Mouse (Mus musculus): Measurements from ENCODE around the gene Aebp1. TPM values are rescaled to one million over a fixed set of nuclear protein-coding genes. Genes with fewer than 3 reads are reported as not detected.

Aebp1 gene
- 7.2 and 9.0 TPM in 2 replicates for polyA plus RNA-seq (2021; fragmentation: Nextera tagmentation)
- long read RNA-seq, experiment 1, partial matches to known transcripts: 2 of 5 reads
- long read RNA-seq, experiment 1, other reads (novel, unspliced or antisense): 2 of 5 reads
- long read RNA-seq, experiment 2, partial matches to known transcripts: 17 of 19 reads
- long read RNA-seq, experiment 2, other reads (novel, unspliced or antisense): 2 of 19 reads

DNA sequence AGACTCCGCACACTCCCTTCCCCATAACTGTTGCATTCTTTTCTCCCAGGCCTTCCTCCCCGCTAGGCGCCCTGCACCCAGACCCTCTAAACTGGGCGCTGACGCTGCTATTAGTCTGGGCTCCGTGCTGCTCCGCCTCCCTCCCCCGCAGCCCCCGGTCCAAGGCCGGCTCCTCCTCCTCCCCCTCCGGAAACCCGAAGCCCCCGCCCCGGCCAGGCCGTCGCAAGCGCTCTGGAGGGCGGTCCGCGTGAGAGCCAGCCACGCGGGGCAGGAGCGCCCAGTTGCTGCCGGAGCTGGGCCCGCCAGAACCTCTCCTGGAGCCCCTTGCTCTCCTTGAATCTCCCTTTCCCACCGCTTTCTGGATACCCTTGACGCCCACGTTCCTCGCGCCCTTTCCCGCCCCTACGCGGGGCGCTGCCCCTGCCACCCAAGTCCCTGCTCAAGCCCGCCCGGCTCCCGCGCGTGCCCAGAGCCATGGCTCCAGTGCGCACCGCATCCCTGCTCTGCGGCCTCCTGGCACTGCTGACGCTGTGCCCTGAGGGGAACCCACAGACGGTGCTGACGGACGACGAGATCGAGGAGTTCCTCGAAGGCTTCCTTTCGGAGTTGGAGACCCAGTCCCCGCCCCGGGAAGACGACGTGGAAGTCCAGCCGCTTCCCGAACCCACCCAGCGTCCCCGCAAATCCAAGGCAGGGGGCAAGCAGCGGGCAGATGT, at the start of gene Aebp1:
Aebp1 (plus strand) TSS at position 270 of the 716 bp plus-strand sequence.

DNA sequence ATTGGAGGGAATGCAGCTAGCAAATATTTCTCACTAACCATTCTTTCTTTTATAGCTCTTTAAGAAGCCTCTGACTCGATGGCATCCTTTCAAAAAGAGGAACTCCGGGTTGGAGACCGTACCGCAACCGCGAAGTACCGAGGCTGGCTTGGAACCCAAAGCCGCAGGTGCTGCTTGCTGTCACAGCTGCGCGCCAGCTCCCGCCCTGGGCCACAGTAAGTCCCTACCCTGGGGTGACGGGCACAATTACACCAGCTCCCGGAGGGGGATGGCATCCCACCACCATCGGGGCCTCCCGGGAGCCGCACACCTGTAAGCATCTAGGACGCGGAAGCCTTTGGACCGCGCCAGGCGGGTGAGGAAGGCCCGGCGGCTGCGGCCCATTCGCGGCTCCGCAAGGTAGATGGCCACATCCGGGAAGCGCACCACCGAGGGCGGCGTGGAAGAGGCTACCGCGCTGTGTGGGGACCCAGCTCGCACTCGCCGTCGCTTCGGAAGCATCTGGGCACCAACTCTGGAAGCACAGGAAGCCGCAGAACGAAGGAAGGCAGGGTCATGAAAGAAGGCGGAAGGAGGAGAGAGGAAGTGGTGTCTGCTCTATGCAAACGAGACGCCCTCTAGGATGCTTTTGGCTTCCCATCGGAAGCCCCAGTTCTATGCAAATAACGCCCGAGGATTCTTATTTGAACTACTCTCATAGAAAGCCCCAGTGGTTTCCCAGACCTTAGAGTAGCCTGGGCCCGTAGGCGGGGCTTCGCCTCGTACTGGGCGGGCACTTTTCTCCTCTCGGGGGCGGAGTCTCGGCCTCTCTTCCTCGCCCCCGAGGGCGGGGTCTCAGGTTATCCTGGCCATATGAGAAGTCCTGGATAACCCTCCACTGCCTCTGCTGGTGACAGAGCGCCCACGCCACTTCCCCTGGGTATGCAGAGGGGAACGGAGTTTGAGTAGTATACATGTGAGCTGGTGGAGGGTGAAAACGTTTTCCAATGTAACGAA, 24.2 kb upstream of the Aebp1 start, which contains the start of gene Polm:
Polm (minus strand) TSS at position 766 of the 996 bp plus-strand sequence.

GRCm38 (mm10) chr11:5877921-5878526, 16.3 kb downstream of the Aebp1 start, which contains the start of gene Pold2:
Pold2 (minus strand) TSS chr11:5878292.

GRCm38 (mm10) chr11:5898531-5898930, 36.8 kb downstream of the Aebp1 start, which contains the start of gene Myl7:
Myl7 (minus strand) TSS chr11:5898782.

Other genes with a start within 250 kb of the Aebp1 start
- 278 and 281 TPM in 2 replicates for gene Mrps24, start 146.3 kb upstream of the Aebp1 start, polyA plus RNA-seq (2021; fragmentation: Nextera tagmentation)
- gene Urgcp, start 99.6 kb upstream of the Aebp1 start, polyA plus RNA-seq (2021; fragmentation: Nextera tagmentation): 26.7 and 30.7 TPM in 2 replicates
- gene Dbnl, start 73.5 kb upstream of the Aebp1 start, polyA plus RNA-seq (2021; fragmentation: Nextera tagmentation): 61.8 and 68.9 TPM in 2 replicates
- gene Pgam2, start 58.2 kb upstream of the Aebp1 start, polyA plus RNA-seq (2021; fragmentation: Nextera tagmentation): 18.1 and 21.2 TPM in 2 replicates
- gene Polm, start 23.9 kb upstream of the Aebp1 start, polyA plus RNA-seq (2021; fragmentation: Nextera tagmentation): 2.4 and 2.5 TPM in 2 replicates
- 25.8 and 25.9 TPM in 2 replicates for gene Pold2, start 16.3 kb downstream of the Aebp1 start, polyA plus RNA-seq (2021; fragmentation: Nextera tagmentation)
- gene Myl7, start 36.8 kb downstream of the Aebp1 start, polyA plus RNA-seq (2021; fragmentation: Nextera tagmentation): not detected in 2 replicates
- 1.1 and 2.8 TPM in 2 replicates for gene Gck, start 88.1 kb downstream of the Aebp1 start, polyA plus RNA-seq (2021; fragmentation: Nextera tagmentation)
- gene Ykt6, start 93.7 kb downstream of the Aebp1 start, polyA plus RNA-seq (2021; fragmentation: Nextera tagmentation): 26.9 and 28.7 TPM in 2 replicates
- gene Camk2b, start 204.4 kb downstream of the Aebp1 start, polyA plus RNA-seq (2021; fragmentation: Nextera tagmentation): 179 and 286 TPM in 2 replicates

Measured in left cerebral cortex, adult 6 months (tissue).